Mouse (Mus musculus) cerebellum, adult 11-12 months (tissue): ENCODE measurements around the gene Rhbdf2.
"Not testable (repeated sequence)": the region's sequence is repeated elsewhere in the genome, so short reads cannot be mapped to it uniquely, and the experiment has no call there.

Experiments used
- DNase-seq: peaks from one replicate; pipeline ENCODE4 v3.0.0; 2022

Gene Rhbdf2

GRCm38 (mm10) chr11:116616438-116617118 lies 10.2 kb downstream of the Rhbdf2 start:
- DNase-seq, result no peak

DNA sequence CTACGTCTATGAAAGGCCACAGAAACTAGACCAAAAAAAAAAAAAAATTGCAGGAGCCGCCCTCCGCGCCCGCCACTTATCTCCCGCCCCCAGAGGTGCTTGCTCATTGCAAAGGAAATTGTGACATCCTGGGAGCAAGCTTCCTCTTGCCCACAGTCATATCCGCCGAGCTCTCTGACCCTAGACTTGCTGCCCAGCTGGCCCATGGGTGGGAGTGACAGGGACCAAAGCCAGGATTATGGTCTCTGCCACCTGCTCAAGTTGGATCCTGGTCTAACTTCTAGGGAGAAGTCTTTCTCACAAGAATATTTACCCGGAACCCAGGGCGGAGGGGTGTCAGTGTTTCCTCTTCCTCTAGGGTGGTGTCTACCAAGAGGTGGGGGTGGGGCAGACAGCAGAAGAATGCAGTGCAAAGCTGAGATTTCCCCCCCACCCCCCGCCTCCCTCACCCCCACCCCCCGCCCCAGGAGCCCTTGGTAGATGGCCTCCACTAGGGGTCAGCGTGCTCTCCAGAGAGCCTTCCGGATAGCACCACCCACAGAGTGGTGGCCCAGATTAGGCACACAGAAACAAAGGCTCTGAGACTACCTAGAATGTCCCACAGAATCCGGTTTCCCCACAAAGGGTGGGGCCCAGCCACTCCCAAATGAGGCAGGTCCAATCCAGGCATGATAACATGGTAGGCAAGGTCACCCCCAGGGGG lies 10.9 kb downstream of the Rhbdf2 start:
- DNase-seq, result no peak

- DNase-seq, result no peak
Measured at GRCm38 (mm10) chr11:116613234-116613633, 13.6 kb downstream of the Rhbdf2 start.

DNA sequence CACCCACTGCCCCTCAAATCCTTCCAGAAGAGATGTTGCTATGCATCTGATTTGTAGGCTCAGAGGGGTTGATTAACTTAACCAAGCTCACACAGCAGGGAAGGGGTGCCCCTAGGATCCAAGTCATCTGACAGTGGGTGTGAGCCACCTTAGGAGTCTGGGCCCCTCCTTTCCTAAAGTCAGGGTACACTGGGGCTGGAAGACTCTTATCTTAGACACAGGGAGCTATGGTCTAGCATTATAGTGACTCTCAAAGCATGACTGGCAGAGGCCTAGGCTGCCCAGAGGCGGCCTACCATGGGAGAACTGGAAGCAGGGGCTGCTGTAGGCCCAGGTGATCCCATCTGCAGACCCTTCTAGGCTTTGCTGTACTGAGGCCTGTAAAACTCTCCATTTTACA lies 14.3 kb downstream of the Rhbdf2 start:
- DNase-seq, result no peak

DNA sequence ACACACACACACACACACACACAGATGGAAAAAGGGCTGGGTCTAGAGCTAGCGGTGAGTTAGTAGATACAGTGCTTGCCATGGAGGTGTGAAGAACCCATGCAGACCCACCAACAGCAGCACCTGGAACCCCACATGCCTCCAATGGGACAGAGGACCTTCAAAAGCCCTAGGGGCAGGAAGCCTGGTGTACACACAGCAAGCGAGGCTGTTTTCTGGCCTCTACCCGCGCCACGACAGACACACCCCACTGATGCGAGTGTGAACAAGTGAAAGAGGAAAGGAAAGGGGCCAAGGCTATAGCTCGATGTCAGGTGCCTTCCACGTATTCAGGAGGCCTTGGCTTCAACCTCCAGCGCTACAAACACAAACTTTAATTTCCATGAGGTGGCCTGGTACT lies 14.9 kb downstream of the Rhbdf2 start:
- no peak for DNase-seq

- DNase-seq, result not testable (repeated sequence)
Measured at GRCm38 (mm10) chr11:116611168-116611567, 15.7 kb downstream of the Rhbdf2 start.

DNA sequence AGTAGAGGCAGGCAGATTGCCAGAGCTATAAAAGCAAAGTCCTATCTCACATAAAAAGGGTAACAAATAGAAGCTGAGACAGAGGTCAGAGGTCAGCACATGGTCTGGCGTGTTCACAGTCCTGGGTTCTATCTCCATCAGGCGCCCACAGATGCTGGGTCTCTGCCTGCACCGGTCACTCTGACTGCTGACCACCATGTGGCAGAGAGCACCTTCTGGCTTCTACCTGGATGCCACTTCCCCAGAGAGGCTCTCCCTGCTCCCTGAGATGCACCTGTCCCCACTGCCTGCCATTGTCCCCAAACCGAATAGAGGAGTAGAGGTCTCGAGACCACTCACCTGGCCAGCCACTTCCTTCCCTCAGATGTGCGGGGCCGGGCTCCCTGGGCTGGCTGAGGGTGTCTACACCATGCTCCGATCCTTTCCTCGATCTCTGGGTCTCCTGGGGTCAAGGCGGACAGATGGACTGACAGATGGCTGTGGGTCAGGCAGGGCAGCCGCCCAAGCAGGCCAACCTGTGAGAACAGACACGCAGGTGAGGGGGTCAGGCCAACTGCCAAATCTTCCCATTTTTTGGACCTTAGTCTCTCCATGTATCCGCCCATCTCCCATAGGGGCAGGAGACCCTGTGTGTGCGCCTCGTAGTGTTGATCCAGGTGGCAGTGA lies 16.7 kb downstream of the Rhbdf2 start:
- peak; percentile 92 for DNase-seq

DNA sequence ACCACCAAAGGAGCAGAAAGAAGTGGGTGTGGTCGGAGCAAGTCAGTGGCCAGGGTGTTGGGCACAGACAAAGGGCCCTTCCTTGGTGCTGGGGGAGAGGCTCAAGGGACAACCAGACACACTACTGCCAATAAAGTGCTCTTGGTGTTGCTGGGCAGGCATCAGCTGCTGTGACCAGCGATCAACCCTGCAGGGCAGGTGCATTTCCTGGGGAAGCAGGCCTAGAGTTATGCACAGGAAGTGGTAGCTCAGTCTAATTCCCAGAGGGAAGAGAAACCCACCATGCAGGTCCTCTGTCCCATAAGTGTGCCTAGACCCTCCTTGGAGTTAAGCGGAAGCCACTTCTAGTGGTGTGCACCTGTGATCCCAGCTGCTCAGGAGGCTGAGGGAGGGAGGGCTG lies 19.1 kb downstream of the Rhbdf2 start:
- no peak for DNase-seq

DNA sequence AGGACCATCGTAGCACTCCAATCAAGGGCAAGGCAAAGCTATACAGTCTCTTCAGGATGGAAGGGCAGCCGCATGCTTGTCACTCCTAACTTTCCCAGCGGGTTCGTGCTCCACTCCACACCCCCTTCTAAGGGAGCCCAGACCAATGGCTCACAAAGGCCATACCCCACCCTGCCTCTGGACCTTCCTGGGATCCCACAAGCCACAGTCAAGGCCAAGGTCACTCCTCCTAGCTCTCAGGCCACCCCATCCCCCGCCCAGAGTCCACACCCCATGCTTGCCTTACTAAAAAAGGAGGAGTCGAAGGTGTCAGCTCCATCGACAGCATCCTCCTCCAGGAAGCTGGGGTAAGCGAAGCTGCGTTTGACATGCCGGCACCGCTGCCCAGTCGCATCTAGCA lies 22.7 kb downstream of the Rhbdf2 start:
- DNase-seq, result no peak

DNA sequence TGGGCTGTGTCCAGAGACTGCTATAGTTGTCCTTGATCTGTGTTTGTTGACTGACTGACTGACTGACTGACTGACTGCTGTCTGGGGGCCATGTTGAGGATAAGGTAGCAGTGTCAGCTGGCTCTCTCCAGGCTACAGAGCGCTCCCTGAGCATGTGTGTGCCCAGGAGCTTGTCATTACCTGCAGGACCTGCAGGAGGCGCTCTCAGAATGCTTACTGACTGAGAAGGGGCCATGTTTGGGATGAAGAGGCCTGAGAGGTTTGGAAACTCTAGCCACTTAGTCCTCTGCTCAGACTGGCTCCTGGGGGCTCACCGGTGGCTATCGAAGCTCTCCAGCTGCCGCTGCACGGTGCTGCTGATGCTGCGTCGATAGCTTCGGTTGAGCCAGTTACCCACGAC lies 23.5 kb downstream of the Rhbdf2 start:
- DNase-seq, result no peak

GRCm38 (mm10) chr11:116602043-116602442 lies 24.8 kb downstream of the Rhbdf2 start:
- no peak for DNase-seq

- DNase-seq, result no peak
Measured at GRCm38 (mm10) chr11:116601166-116601565, 25.7 kb downstream of the Rhbdf2 start.

DNA sequence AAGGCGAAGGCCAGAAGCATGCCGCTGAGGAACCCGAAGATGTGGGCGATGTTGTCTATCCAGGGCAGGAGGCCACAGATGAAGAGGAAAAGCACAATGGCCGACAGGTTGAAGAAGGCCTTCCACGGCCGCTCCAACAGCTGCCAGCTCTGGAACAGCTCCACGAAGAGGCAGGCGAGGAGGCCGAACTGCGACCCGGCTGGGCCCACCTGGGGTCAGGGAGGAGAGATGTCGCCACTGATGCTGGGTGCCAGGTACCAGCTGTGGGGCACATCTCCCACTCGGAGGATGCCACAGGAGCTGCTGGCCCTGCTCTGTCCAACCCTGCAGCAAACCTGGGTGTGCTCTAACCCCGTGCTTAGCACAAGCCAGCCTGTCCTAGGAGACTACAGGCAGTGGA lies 27.6 kb downstream of the Rhbdf2 start:
- no peak for DNase-seq

DNA sequence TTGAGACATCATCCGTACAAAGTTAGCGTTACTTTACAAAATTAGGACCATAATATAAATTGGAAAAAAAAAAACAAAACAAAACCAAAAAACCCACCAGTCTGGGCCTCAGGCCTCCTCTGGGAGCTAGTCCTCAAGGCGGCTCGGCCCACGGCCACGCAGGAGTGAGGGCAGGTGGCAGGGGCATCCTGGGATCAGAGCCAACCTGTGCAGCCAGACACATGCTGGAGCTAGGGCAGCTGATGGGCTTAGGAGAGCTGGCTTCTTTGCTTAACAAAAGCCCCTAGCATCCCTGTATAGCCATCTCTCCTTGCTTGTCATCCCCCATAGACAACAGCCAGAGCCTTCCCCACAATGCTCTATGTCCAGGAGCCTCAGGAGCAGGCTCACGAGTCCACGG lies 28.6 kb downstream of the Rhbdf2 start:
- no peak for DNase-seq

DNA sequence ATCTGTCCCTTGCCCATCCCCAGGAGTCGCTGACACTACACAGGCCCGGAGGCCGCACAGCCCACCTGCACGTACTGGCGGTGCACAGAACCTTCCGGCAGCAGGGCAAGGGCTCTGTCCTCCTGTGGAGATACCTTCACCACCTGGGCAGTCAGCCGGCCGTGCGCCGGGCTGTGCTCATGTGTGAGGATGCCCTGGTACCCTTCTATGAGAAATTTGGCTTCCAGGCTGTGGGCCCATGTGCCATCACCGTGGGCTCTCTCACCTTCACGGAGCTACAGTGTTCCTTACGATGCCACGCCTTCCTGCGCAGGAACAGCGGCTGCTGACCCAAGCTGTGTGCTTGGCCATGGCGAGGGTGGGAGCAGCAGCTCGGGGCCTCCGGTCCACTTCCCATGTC lies 30.1 kb downstream of the Rhbdf2 start:
- no peak for DNase-seq

DNA sequence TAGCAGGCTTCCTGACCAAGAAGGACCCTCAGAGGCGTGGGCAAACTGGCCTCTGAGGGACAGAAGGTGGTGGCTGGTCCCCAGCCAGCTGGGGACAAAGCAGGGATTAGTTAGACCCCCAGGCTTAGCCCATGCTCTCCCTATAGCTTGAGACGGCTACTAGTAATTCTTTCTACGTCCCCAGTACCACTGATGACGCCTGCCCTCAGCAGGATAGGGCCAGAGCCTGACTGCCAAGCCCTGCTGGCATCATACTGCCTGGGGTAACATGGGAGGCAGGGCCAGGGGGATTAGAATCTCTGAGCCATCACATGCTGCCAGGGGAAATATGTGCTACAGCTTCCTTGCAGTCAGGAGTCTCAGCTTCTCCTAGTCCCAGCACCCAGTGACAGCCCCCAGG lies 33.5 kb downstream of the Rhbdf2 start:
- DNase-seq, result no peak

- peak; percentile 98 for DNase-seq
Measured at GRCm38 (mm10) chr11:116592428-116592827, 34.4 kb downstream of the Rhbdf2 start.

- DNase-seq, result no peak
Measured at GRCm38 (mm10) chr11:116591621-116592020, 35.2 kb downstream of the Rhbdf2 start.

- no peak for DNase-seq
Measured at GRCm38 (mm10) chr11:116589574-116589973, 37.2 kb downstream of the Rhbdf2 start.

DNA sequence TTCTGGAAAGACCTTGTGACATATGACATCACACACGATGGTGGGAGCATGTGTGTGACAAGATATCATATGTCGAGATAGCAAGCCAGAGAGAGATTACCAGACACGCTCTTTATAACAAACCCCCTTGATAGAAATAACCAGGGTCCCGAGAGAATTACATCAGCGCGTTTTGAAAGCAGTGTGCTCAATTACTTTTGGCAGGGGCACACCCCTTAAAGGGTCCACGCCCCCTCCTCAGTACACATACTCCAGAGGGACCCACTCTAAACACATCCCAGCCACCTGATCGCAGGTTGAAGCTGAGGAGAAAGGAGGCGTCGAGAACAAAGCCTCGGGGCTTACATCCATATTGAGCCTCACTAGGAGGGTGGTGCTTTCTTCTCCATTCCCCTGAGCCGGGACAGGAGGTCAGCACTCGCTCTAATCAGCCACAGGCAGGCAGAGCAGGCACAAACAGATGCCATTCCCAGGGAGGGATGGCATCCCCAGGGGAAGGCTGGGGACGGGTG lies 37.7 kb downstream of the Rhbdf2 start:
- DNase-seq, result no peak

DNA sequence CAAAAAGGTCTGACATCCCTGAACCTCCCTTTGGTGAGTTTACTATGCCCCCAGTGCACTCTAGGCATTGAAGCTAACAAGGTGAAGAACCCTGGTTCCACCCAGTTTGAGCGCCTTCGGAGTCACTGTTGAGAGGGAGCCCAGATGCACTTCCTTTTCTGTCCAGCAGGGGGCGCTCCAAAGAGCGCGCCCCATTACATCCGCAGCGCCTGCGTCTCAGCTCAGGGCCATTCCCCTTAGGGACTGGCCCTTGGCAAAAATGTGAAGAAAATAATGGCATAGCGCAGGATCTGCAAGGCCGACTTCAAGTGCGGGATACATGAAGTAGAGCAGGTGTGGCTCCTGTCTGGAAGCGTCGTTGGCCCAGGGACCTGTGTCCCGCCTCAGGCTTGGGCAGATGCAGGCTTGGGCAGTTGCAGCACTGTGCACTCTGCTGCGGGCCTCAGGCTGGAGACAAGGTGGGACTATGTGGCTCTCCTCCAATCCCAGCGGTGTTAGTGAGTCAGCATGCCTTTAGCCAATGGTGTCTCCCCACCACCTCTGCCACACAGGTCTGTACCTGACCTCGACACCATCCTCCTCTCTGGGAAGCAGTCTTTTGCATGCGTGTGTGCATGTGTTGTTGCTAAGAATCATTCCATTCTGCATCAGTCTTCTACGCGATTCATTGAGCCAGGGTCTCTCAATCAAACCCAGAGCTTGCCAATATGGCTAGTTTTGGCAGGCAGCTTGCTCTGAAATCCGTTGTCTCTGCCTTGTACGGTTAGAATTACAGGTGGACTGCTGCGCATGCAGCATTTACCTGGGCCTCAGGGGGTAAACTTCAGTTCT lies 39.8 kb downstream of the Rhbdf2 start:
- DNase-seq, result peak; percentile 69

DNA sequence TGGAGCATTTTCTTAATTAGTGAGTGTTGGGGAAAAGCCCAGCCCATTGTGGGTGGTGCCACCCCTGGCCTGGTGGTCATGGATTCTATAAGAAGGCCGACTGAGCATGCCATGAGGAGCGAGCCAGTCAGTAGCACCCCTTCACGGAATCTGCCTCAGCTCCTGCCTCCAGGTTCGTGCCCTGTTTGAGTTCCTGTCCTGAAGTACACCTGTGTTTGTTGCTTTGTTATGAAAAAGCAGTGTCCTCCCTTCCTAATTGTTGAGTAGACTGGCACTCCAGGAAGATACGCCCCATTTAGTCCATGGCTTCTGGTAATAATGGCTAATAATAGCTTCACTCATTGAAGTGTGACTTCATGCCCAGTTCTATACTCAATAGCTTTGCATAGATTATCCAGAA lies 40.5 kb downstream of the Rhbdf2 start, which contains the start of gene Aanat:
Aanat (plus strand) TSS at position 123 of the 400 bp plus-strand sequence.
- DNase-seq, result no peak

- DNase-seq, result no peak
Measured at GRCm38 (mm10) chr11:116585682-116586081, 41.1 kb downstream of the Rhbdf2 start.
